Mouse (Mus musculus) heart, embryonic 11.5 days (tissue): ENCODE results near the gene 2610028H24Rik. TPM values are rescaled to one million over a fixed set of nuclear protein-coding genes. Genes with fewer than 3 reads are reported as not detected.

Source experiments
- ATAC-seq: fragments of 200-750 bp; cut with Nextera tagmentation; replicated peaks from 2 replicates; pipeline ENCODE4 v1.8.0; 2017; ENCODE audit warnings: moderate library complexity; ENCODE audit not compliant: insufficient number of reproducible peaks, low FRiP score, low TSS enrichment
- H3K27ac ChIP-seq: fragments of 300-500 bp; sonication (generic); 2 replicates; pipeline ENCODE4 v1.5.1; 2014; ENCODE audit warnings: mild to moderate bottlenecking, low read depth, low read length
- H3K27me3 ChIP-seq: fragments of 300-500 bp; sonication (generic); 2 replicates; pipeline ENCODE4 v1.6.1; 2014; ENCODE audit warnings: mild to moderate bottlenecking, low read length, mixed read lengths; ENCODE audit not compliant: control insufficient read depth, insufficient read depth
- H3K36me3 ChIP-seq: fragments of 300-500 bp; sonication (generic); 2 replicates; pipeline ENCODE4 v1.6.1; 2014; ENCODE audit warnings: mild to moderate bottlenecking, low read length, moderate library complexity, mixed read lengths; ENCODE audit not compliant: control insufficient read depth, insufficient read depth
- H3K4me1 ChIP-seq: fragments of 300-500 bp; sonication (generic); 2 replicates; pipeline ENCODE4 v1.6.1; 2014; ENCODE audit warnings: low read length; ENCODE audit not compliant: control insufficient read depth, insufficient read depth
- H3K4me2 ChIP-seq: fragments of 300-500 bp; sonication (generic); 2 replicates; pipeline ENCODE4 v1.6.1; 2014; ENCODE audit warnings: mild to moderate bottlenecking, moderate library complexity
- H3K4me3 ChIP-seq: fragments of 300-500 bp; sonication (generic); 2 replicates; pipeline ENCODE4 v1.5.1; 2014; ENCODE audit warnings: low read depth, low read length
- H3K9ac ChIP-seq: fragments of 300-500 bp; sonication (generic); 2 replicates; pipeline ENCODE4 v1.6.1; 2014; ENCODE audit warnings: mild to moderate bottlenecking, low read depth, low read length, moderate library complexity
- H3K9me3 ChIP-seq: fragments of 300-500 bp; sonication (generic); replicated peaks from 2 replicates; pipeline ENCODE4 v1.6.1; 2016; ENCODE audit warnings: low read length; ENCODE audit not compliant: control insufficient read depth
- WGBS: fragments of 180-500 bp; shearing (Covaris S2); extraction: QIAGEN DNeasy Blood & Tissue Kit; methylation state at CpG from one replicate; pipeline ENCODE4 v1.1.7; 2014; ENCODE audit not compliant: insufficient replicate concordance; 5-methylcytosine and 5-hydroxymethylcytosine counted together
- polyA plus RNA-seq: library from polyadenylated mRNA; unstranded; fragments of >200 nt; fragmentation: Nextera tagmentation; extraction: Ambion mirVana; gene quantifications from 2 replicates; pipeline ENCODE4 v1.2.1, GENCODE M21; 2014

2610028H24Rik gene
- polyA plus RNA-seq, 1 experiment from 2014 or later, result not detected

DNA sequence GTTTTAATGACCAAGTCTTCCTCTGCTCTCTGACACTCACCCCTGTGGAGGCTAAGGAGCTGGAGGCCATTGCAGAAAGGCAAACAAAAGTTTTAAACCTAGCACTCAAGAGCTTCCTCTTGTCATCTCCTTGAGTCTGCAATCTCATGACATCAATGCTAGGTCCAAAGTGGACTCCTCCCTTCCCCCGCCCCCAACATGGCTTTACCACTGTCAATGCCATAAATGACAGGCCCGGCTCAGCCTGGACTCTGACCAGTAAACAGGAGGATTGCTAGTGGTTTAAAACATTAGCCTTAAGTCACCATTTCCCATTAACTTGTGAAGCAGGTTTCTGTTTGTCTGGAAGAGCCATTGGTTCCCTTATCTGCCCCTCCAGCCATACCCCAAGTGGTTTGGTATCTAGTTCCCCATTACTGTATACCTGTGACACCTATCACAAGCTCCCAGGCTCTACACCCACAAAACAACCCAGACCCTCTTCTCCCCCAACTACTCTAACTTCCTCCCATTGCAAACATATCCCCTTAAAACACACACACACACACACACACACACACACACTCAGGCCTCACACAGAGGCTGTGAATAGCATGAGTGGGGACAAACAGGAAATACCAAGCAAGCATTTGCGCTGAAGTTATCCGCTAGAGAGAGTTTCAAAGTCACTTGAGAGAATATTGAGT lies 2.7 kb upstream of the 2610028H24Rik start:
- H3K27me3 ChIP-seq, result no peaks in the 10 kb centered on the region
- 69% methylated on average over 4 of the region's 4 CpGs for WGBS
- ATAC-seq, result no peak

GRCm38 (mm10) chr10:76447406-76448229 lies 1.3 kb upstream of the 2610028H24Rik start:
- Histone ChIP-seq H3K9me3 (no peaks in the 10 kb centered on the region), H3K4me1 (peaks cover 4% of the 10 kb centered on the region; the same call in 1 of the 2 replicates), H3K4me3 (no peak overlapping the region), H3K27me3 (no peaks in the 10 kb centered on the region), H3K36me3 (no peaks in the 10 kb centered on the region), H3K27ac (no peak overlapping the region), H3K9ac (0 out of 2 replicates have a peak overlapping the region, but pooled peaks have one; percentile 5), H3K4me2 (no peak overlapping the region)
- WGBS, result 72% methylated on average over 15 of the region's 15 CpGs
- no peak for ATAC-seq

More for the DNA sequence above, 2.7 kb upstream of the 2610028H24Rik start:
- no peak overlapping the region for H3K4me2 ChIP-seq
- H3K36me3 ChIP-seq, result no peaks in the 10 kb centered on the region
- no peak overlapping the region for H3K4me3 ChIP-seq
- peaks cover 7% of the 10 kb centered on the region for H3K4me1 ChIP-seq
- no peak overlapping the region for H3K9ac ChIP-seq
- no peaks in the 10 kb centered on the region for H3K9me3 ChIP-seq
- no peak overlapping the region for H3K27ac ChIP-seq

DNA sequence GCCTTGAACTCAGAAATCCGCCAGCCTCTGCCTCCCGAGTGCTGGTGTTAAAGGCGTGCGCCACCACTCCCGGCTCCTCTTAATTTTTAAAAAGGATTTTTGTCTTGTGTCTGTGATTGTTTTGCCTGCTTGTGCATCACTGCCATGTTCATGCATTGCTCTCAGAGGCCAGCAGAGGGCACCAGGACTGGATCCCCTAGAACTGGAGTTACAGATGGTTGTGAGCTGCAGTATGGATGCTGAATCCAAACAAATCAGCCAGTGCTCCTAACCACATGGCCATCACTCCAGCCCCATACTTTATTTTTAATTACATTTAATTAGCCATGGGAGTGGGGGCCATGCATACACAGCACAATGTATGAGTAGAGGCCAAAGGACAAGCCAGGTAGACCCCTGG lies 6.4 kb downstream of the 2610028H24Rik start:
- Histone ChIP-seq H3K9ac (no peak overlapping the region), H3K4me2 (no peak overlapping the region), H3K27me3 (no peaks in the 10 kb centered on the region), H3K4me1 (no peaks in the 10 kb centered on the region), H3K27ac (no peak overlapping the region), H3K4me3 (no peak overlapping the region), H3K9me3 (no peaks in the 10 kb centered on the region), H3K36me3 (no peaks in the 10 kb centered on the region)
- WGBS, result 63% methylated on average over 5 of the region's 5 CpGs
- no peak for ATAC-seq

DNA sequence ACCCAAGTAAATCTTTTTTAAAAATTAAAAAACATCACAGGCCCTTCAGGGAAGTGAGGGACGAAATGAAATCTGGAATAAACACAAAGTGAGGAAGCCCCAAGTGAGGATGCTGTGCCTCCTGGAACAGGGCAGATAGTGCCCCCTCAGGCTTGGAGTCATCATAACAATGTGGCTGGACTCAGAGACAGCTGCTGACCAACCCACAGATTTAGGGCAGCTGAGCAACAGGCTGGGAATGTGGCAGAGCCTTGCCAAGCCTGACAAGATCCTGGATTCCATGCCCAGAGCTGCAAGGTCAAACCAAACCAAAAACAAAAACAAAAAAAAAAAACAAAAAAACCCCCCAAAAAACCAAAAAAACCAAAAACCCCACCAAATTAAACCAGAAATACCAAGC lies 12.4 kb downstream of the 2610028H24Rik start:
- ATAC-seq, result no peak
- Histone ChIP-seq H3K9ac (no peak overlapping the region), H3K27ac (no peak overlapping the region), H3K4me3 (no peak overlapping the region), H3K4me2 (no peak overlapping the region), H3K4me1 (no peaks in the 10 kb centered on the region), H3K36me3 (no peaks in the 10 kb centered on the region), H3K9me3 (no peaks in the 10 kb centered on the region), H3K27me3 (no peaks in the 10 kb centered on the region)
- 74% methylated on average over 1 of the region's 1 CpGs for WGBS

DNA sequence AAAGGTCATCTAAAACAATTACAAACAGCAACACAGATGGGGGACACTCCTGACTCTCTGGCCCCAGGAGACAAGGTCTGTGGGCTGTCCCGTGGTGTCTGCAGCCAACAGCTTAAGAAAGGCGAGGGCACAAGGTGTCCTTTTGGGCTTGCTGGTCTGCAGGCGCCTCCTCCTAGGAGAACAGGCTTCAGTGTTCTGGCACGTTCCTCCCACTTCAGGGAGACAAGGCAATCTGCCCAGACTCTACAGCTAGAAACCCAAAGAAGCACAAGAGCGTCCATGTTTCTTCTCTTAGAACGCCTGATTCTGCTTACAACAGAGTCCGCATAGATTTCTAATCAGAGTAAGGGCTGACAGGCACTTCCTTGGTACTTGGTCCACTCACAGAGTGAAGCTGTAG lies 13.4 kb downstream of the 2610028H24Rik start:
- H3K27me3 ChIP-seq, result no peaks in the 10 kb centered on the region
- ATAC-seq, result no peak
- whole genome bisulfite sequencing, result 84% methylated on average over 7 of the region's 7 CpGs
- no peak overlapping the region for H3K4me2 ChIP-seq
- no peaks in the 10 kb centered on the region for H3K4me1 ChIP-seq
- no peaks in the 10 kb centered on the region for H3K36me3 ChIP-seq
- H3K9me3 ChIP-seq, result no peaks in the 10 kb centered on the region
- H3K4me3 ChIP-seq, result no peak overlapping the region
- no peak overlapping the region for H3K27ac ChIP-seq
- no peak overlapping the region for H3K9ac ChIP-seq

GRCm38 (mm10) chr10:76462721-76463120 lies 13.8 kb downstream of the 2610028H24Rik start:
- no peak overlapping the region for H3K9ac ChIP-seq
- ATAC-seq, result no peak
- H3K36me3 ChIP-seq, result no peaks in the 10 kb centered on the region
- no peaks in the 10 kb centered on the region for H3K27me3 ChIP-seq
- no peak overlapping the region for H3K4me3 ChIP-seq
- H3K9me3 ChIP-seq, result no peaks in the 10 kb centered on the region
- H3K4me1 ChIP-seq, result peaks cover 2% of the 10 kb centered on the region; the same call in 1 of the 2 replicates
- no peak overlapping the region for H3K4me2 ChIP-seq
- no peak overlapping the region for H3K27ac ChIP-seq
- 80% methylated on average over 6 of the region's 6 CpGs for WGBS

GRCm38 (mm10) chr10:76468203-76469162 lies 19.6 kb downstream of the 2610028H24Rik start, which contains the start of the genes Mcm3ap and Ybey:
Gene Mcm3ap, plus strand, starts transcription at chr10:76468927.
Gene Ybey, minus strand, starts transcription at chr10:76469114.
- H3K4me1 ChIP-seq, result peaks cover 4% of the 10 kb centered on the region; the same call in 1 of the 2 replicates
- peaks cover 21% of the 10 kb centered on the region for H3K36me3 ChIP-seq
- H3K9ac ChIP-seq, result peak within 1 kb of the TSS; percentile 98
- WGBS, result 2% methylated on average over 55 of the region's 55 CpGs
- peak within 1 kb of the TSS; percentile 70 for H3K4me2 ChIP-seq
- peak within 1 kb of the TSS; percentile 76 for H3K27ac ChIP-seq
- no peaks in the 10 kb centered on the region for H3K9me3 ChIP-seq
- peak; percentile 89 for ATAC-seq
- H3K4me3 ChIP-seq, result peak within 1 kb of the TSS; percentile 81
- H3K27me3 ChIP-seq, result no peaks in the 10 kb centered on the region

DNA sequence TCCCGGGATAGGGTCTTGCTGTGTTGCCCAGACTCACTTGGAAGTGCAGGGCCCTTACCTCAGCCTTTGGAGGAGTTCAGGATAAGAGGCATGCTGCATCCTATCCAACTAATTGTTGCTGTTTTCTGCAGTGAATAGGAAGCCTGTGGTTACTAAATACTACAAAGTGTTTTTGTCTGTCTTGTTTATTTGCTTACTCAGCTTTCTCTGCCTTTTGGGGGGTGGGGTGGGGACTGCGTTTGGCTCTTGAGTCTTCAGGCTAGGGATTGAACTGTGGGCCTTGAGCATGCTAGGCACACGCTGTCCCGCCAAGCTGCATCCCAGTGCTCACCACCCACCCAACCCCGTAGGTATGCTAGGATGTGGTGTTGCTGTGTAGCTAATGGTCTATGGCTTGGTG lies 24.9 kb downstream of the 2610028H24Rik start:
- ATAC-seq, result no peak
- H3K9ac ChIP-seq, result no peak overlapping the region
- no peaks in the 10 kb centered on the region; the same call in 1 of the 2 replicates for H3K4me1 ChIP-seq
- no peak overlapping the region for H3K27ac ChIP-seq
- H3K4me3 ChIP-seq, result no peak overlapping the region
- WGBS, result 86% methylated on average over 5 of the region's 5 CpGs
- no peak overlapping the region for H3K4me2 ChIP-seq
- no peaks in the 10 kb centered on the region for H3K27me3 ChIP-seq
- H3K36me3 ChIP-seq, result peaks cover 33% of the 10 kb centered on the region
- H3K9me3 ChIP-seq, result no peaks in the 10 kb centered on the region
